Mouse (Mus musculus) embryo, embryonic 10 days (tissue): ENCODE measurements around the gene Rilpl1.
"Not testable (repeated sequence)": the region's sequence is repeated elsewhere in the genome, so short reads cannot be mapped to it uniquely, and the experiment has no call there.

Experiments used
- DNase-seq: peaks from one replicate; pipeline ENCODE4 v3.0.0-alpha.2; 2015; ENCODE audit warnings: low spot score

The Rilpl1 gene

GRCm38 (mm10) chr5:124530655-124531582 lies at the start of gene Rilpl1:
TSS of gene Rilpl1 (minus strand) at chr5:124531391.
- peak; percentile 95 for DNase-seq

DNA sequence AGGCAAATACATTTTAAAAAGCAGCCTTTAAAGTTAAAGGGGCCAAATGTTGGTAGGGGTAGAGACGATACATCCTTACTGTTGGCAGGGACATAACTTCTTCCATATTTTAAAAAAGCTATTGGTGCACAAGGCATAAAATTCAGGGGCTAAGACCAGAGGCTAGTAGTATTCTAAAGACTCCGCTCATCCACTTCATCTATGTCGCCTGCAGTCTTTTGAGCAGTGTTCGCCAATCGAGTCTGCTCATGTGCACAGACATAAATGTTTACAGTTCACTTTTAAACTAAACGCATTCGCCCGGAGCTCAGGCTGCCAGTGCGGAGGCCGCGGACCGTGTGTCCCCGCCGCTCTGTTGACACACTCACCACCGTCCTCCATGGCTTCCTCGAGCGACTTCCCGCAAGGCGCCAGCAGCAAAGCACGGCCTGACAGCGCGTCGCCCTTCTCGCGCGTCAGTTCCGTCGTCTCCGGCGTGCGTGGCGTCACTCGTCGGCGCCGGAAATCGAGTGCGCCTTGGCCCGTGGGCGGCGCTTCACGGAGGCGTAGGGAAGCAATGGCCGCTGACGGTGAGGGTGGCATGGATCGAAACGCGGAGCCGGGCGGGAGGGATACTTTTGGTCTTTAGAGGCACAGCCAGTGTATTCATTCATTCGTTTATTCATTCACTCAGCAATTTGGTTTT lies 47.6 kb upstream of the Rilpl1 start, which contains the start of the genes Eif2b1 and Gtf2h3:
TSS of gene Eif2b1 (minus strand) at position 499 of the 685 bp plus-strand sequence.
TSS of gene Gtf2h3 (plus strand) at position 508 of the 685 bp plus-strand sequence.
- DNase-seq = peak; percentile 99

- no peak for DNase-seq
These were observed 44.3 kb upstream of the Rilpl1 start for GRCm38 (mm10) chr5:124575467-124575866.

GRCm38 (mm10) chr5:124571068-124571467 lies 39.9 kb upstream of the Rilpl1 start:
- DNase-seq = no peak

GRCm38 (mm10) chr5:124555145-124555544 lies 24.0 kb upstream of the Rilpl1 start:
- DNase-seq = peak; percentile 43

DNA sequence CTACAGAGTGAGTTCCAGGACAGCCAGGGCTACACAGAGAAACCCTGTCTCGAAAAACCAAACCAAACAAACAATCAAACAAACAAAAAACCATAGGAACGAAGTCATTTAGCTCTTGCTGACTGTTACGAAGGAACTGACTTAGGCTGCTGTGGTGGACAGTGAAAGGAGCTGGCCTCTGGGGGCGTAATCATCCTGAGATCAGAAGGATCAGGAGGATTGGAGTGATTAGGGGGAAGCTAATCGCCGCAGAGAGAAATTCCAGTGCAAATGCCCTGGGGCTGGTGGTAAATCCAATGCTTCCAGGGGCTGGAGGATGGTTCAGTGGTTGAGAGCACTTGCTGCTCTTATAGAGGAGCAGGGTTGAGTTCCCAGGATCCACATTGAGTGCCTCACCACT lies 22.4 kb upstream of the Rilpl1 start:
- DNase-seq = no peak

DNA sequence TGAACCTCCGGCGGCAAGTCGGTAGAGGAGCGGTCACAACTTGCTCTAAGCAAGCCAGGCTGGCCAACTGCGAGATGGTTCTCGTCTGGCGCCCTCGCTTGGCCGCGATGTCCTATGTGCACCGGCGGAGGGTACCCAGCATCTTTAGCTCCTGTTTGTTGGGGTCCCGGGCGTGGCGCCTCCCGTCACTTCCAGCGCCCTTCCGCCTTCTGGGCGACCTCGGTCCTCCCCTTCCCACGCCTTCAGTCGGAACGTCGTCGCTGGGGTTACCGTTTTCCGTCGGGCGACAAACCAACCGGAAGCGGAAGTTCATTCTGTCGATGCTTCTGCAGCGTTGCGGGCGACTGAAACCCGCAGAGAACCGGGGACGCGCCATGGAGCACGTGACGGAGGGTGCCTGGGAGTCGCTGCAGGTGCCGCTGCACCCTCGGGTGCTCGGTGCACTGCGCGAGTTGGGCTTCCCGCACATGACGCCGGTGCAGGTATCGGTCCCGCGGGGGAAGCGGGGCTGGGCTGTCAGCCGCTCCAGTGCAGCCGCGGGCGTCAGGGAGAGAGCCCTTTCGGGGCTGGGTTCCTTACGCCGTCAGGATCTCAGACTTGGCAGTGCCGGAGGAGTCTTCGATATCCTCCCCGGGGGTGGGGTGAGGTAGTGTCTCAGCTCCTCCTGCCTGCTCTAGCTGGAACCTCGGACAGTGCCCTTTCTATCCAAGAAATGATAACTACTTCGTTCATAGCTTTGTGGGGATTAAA lies 21.5 kb upstream of the Rilpl1 start, which contains the start of gene Ddx55:
TSS of gene Ddx55 (plus strand) at position 307 of the 750 bp plus-strand sequence.
- DNase-seq = peak; percentile 98

GRCm38 (mm10) chr5:124552094-124552472 lies 20.9 kb upstream of the Rilpl1 start:
- peak; percentile 29 for DNase-seq

- DNase-seq = not testable (repeated sequence)
These were observed 20.3 kb upstream of the Rilpl1 start for GRCm38 (mm10) chr5:124551349-124552093.

- DNase-seq = not testable (repeated sequence)
These were observed 19.5 kb upstream of the Rilpl1 start for GRCm38 (mm10) chr5:124550737-124551136.

- DNase-seq = no peak
These were observed 10.4 kb upstream of the Rilpl1 start for GRCm38 (mm10) chr5:124541602-124541973.

GRCm38 (mm10) chr5:124540905-124541601 lies 9.9 kb upstream of the Rilpl1 start:
- peak; percentile 30 for DNase-seq

DNA sequence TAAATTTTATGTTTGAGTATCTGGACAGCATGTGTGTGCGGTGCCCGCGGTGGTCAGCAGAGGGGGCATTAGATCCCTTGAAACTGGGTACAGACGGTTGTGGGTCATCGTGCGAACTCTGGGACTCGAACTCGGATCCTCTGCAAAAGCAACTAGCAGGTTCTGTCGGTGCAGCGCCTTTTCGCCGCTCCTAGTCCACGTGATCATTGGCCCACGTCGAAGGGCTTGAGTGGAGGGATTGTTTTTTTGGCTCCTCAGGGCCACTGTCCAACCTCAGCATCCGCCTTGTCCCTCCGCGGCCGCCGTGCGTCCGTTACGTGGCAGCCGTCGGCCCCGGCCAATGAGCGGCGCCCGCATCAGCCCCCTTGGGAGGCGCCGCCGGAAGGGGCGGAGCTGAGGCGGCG lies 9.2 kb upstream of the Rilpl1 start, which contains the start of gene Tmed2:
TSS of gene Tmed2 (plus strand) at position 313 of the 404 bp plus-strand sequence.
- peak; percentile 98 for DNase-seq

GRCm38 (mm10) chr5:124539905-124540304 lies 8.7 kb upstream of the Rilpl1 start:
- DNase-seq = no peak

- peak; percentile 77 for DNase-seq
These were observed 7.9 kb upstream of the Rilpl1 start for GRCm38 (mm10) chr5:124538813-124539792.

DNA sequence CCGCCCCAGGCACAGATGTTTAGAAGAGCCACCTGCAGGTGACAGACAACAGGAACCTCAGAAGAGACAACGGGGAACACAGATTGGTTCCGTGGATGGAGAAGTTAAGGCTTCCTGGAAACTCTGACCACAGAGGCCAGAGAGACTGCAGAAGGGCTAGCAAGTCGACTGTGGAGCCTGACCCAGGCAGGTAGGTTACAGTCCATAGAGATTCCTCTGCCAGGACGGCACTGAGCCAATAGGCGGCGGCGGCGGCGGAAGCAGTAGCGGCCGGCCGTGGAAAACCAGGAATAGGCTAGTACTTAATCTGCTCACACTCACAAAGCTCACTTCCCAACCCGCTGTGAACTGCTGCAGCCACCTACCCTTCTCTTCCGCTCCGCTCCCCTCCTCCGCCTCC lies 5.6 kb upstream of the Rilpl1 start:
- DNase-seq = peak; percentile 60

GRCm38 (mm10) chr5:124535016-124535415 lies 3.8 kb upstream of the Rilpl1 start:
- no peak for DNase-seq

- peak; percentile 21 for DNase-seq
These were observed 1.3 kb upstream of the Rilpl1 start for GRCm38 (mm10) chr5:124532451-124532850.

GRCm38 (mm10) chr5:124531583-124531930 lies 366 bp upstream of the Rilpl1 start:
- DNase-seq = no peak
